Mouse (Mus musculus) ES-Bruce4 (cell line): Measurements from ENCODE around the gene Prss2. TPM values are rescaled to one million over a fixed set of nuclear protein-coding genes. Genes with fewer than 3 reads are reported as not detected.
"Not testable (repeated sequence)": the region's sequence is repeated elsewhere in the genome, so short reads cannot be mapped to it uniquely, and the experiment has no call there.

Experiments used
- H3K27ac ChIP-seq: 2 replicates; pipeline ENCODE4 v1.5.1; 2012; ENCODE audit warnings: low read length, inconsistent platforms; ENCODE audit not compliant: insufficient read depth
- H3K27me3 ChIP-seq: 2 replicates; pipeline ENCODE4 v1.6.1; 2012; ENCODE audit warnings: mild to moderate bottlenecking, low read length, inconsistent platforms; ENCODE audit not compliant: control insufficient read depth, poor library complexity, insufficient read depth, severe bottlenecking
- H3K36me3 ChIP-seq: 2 replicates; pipeline ENCODE4 v1.6.1; 2012; ENCODE audit warnings: inconsistent platforms, mild to moderate bottlenecking, low read length, moderate library complexity; ENCODE audit not compliant: control insufficient read depth, poor library complexity, insufficient read depth, severe bottlenecking
- H3K4me1 ChIP-seq: one replicate; pipeline ENCODE4 v1.8.1; 2011; ENCODE audit warnings: low read length; ENCODE audit not compliant: control insufficient read depth, insufficient read depth
- H3K4me3 ChIP-seq: 2 replicates; pipeline ENCODE4 v1.5.1; 2011; ENCODE audit warnings: low read depth, mild to moderate bottlenecking, low read length
- H3K9ac ChIP-seq: 2 replicates; pipeline ENCODE4 v1.6.1; 2012; ENCODE audit warnings: low read depth, mild to moderate bottlenecking, inconsistent platforms; ENCODE audit not compliant: poor library complexity, severe bottlenecking
- H3K9me3 ChIP-seq: replicated peaks from 2 replicates; pipeline ENCODE4 v1.6.1; 2012; ENCODE audit warnings: mild to moderate bottlenecking, low read length, inconsistent platforms; ENCODE audit not compliant: control insufficient read depth, poor library complexity, insufficient read depth, severe bottlenecking
- CTCF ChIP-seq: IDR thresholded peaks from one replicate; pipeline ENCODE4 v1.8.1; 2011; ENCODE audit warnings: low read depth, low read length
- EP300 ChIP-seq: IDR thresholded peaks from 2 replicates; pipeline ENCODE4 v1.6.1; 2011; ENCODE audit warnings: low read depth, low read length; ENCODE audit not compliant: insufficient read depth
- POLR2A ChIP-seq: IDR thresholded peaks from one replicate; pipeline ENCODE4 v1.8.1; 2011; ENCODE audit warnings: low read length; ENCODE audit not compliant: insufficient read depth
- polyA plus RNA-seq: library from polyadenylated mRNA; stranded (reverse); fragments of >200 nt; gene quantifications from 2 replicates; pipeline ENCODE4 v1.2.4, GENCODE M21; 2011; ENCODE audit warnings: low read depth; ENCODE audit not compliant: missing spikeins, insufficient read depth, insufficient read length

Gene Prss2
- polyA plus RNA-seq, 1 experiment: not detected

DNA sequence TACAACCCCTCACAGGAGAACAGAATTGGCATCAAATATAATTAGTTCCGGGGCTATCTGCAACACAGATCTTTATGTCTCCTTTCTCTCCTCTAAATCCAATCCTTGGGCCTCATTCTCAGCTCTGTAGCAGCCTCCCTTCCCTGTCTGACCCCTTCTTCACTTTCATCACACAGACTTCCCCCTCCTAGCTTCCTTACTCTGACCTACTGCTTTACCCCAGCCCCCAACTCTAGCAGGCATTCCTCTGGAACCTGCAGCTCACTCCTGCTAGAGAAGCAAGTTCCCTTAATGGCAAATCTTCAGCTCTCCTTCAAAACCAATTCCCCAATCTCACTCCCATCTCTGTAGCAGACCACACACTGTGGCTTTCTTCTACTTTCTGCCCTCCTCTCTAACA is 5.8 kb downstream of the Prss2 start:
- no peak for TF ChIP-seq CTCF
- TF ChIP-seq POLR2A: no peak
- no peak for TF ChIP-seq EP300
- Histone ChIP-seq H3K4me3 (no peak overlapping the region), H3K36me3 (no peaks in the 10 kb centered on the region), H3K9me3 (no peaks in the 10 kb centered on the region), H3K27me3 (no peaks in the 10 kb centered on the region; the same call in 1 of the 2 replicates), H3K4me1 (no peaks in the 10 kb centered on the region), H3K27ac (no peak overlapping the region), H3K9ac (no peak overlapping the region)

DNA sequence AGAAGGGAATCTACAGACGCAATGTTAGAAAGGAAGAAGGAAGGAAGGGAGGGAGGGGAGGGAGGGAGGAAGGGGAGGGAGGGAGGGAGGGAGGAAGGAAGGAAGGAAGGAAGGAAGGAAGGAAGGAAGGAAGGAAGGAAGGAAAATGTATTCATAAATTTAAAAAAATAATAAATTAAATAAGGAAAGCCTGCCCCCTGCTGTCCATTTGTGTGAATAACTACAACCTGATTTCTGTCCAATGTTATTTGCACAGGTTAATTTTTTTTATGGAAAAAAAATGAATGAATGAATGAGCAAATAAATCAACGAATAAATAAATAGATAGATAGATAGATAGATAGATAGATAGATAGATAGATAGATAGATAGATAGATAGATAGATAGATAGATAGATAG is 8.4 kb downstream of the Prss2 start:
- not testable (repeated sequence) for H3K27ac ChIP-seq, H3K9ac ChIP-seq

GRCm38 (mm10) chr6:41532181-41532580 is 10.6 kb downstream of the Prss2 start:
- Histone ChIP-seq H3K36me3 (no peaks in the 10 kb centered on the region), H3K9me3 (no peaks in the 10 kb centered on the region), H3K4me3 (no peak overlapping the region), H3K27me3 (no peaks in the 10 kb centered on the region), H3K9ac (no peak overlapping the region), H3K27ac (no peak overlapping the region), H3K4me1 (no peaks in the 10 kb centered on the region)
- TF ChIP-seq POLR2A (no peak), CTCF (no peak), EP300 (no peak)

More for the DNA sequence above, 8.4 kb downstream of the Prss2 start:
- not testable (repeated sequence) for H3K9me3 ChIP-seq, H3K36me3 ChIP-seq, H3K4me3 ChIP-seq, H3K27me3 ChIP-seq, H3K4me1 ChIP-seq

DNA sequence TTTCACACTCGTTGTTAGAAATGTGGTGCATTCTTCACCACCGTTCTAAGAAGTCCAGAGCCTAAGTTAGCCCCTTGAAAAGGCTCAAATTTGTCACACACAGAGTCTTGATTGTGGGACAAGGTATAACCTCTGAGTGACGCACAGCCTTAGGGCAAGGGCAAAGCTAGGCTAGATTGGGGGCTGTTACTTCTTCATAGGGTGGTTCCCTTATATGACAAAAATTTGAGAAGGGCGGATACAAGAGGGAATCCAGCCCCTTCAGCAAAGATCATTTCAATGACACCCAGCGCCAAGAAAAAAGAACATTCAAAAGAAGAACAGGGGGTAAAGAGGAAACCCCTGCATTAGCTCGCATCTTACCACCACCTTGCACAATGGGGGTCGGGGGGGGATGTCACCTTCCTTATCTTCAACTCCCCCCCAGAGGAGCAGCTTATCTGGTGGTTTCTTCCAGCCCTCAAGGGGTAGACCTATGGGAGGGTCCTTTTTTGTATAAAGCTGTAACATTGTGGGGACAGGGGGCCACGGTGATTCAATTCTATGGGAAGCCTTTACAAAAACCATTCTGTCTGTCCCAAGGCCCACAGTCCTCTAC is 11.2 kb downstream of the Prss2 start:
- Histone ChIP-seq H3K4me1 (no peaks in the 10 kb centered on the region), H3K27me3 (no peaks in the 10 kb centered on the region), H3K36me3 (no peaks in the 10 kb centered on the region), H3K9me3 (no peaks in the 10 kb centered on the region), H3K9ac (no peak overlapping the region), H3K4me3 (no peak overlapping the region), H3K27ac (no peak overlapping the region)
- TF ChIP-seq EP300: no peak
- no peak for TF ChIP-seq CTCF
- TF ChIP-seq POLR2A: no peak

- H3K27me3 ChIP-seq: no peaks in the 10 kb centered on the region; the same call in 1 of the 2 replicates
- no peaks in the 10 kb centered on the region for H3K9me3 ChIP-seq
- no peak overlapping the region for H3K9ac ChIP-seq
- no peak overlapping the region for H3K4me3 ChIP-seq
- H3K4me1 ChIP-seq: no peaks in the 10 kb centered on the region
- H3K27ac ChIP-seq: no peak overlapping the region
- H3K36me3 ChIP-seq: no peaks in the 10 kb centered on the region
- TF ChIP-seq POLR2A: no peak
- TF ChIP-seq EP300: no peak
- no peak for TF ChIP-seq CTCF
Observed at GRCm38 (mm10) chr6:41537376-41537775, 15.8 kb downstream of the Prss2 start.

GRCm38 (mm10) chr6:41538296-41538695 is 16.7 kb downstream of the Prss2 start:
- H3K9me3 ChIP-seq, H3K27ac ChIP-seq, H3K4me1 ChIP-seq, H3K27me3 ChIP-seq, H3K4me3 ChIP-seq, H3K36me3 ChIP-seq, H3K9ac ChIP-seq: not testable (repeated sequence)

DNA sequence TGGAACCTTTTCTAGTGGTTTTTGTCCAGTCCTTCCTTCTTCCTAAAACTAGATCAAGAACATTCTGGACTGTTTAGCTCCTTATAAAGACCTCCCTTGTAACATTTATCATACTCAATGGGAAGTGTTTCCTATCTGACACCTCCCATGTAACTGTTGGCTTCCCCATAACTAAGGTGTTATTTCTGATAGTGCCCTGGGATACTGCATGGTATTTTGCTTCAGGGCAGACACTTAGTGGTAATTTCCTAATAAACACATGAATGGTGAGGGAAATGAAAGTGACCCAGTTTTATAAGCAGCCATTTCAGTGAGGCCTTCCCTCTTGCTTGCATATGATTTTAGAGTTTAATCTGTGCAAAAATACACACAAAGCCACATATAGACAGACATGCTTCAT is 19.2 kb downstream of the Prss2 start:
- no peak overlapping the region for H3K9ac ChIP-seq
- H3K4me3 ChIP-seq: no peak overlapping the region
- TF ChIP-seq POLR2A: no peak
- TF ChIP-seq CTCF: no peak
- TF ChIP-seq EP300: no peak
- no peaks in the 10 kb centered on the region for H3K9me3 ChIP-seq
- no peak overlapping the region for H3K27ac ChIP-seq
- peaks cover 4% of the 10 kb centered on the region for H3K27me3 ChIP-seq
- H3K36me3 ChIP-seq: no peaks in the 10 kb centered on the region
- no peaks in the 10 kb centered on the region for H3K4me1 ChIP-seq
